Mouse (Mus musculus): ENCODE data around the gene Cdk14.

Cdk14 gene

DNA sequence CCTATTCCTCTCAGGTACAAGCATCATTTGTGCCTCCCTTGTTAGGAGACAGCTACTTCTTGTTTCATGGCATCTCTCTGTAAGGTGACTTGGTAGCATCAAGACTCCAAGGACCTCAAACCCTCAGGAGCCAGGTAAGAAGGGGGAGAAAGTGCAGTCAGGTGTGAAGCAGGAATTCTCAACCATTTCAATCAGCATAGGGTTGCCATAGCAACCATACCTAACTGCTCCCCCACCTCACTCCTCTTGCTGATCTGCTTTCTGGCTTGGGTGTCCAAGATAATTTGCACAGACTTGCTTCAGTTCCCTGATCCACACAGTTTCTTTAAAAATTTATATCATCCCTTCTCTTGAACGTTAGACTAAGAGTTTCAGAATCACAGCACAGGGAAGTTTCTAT is 595.9 kb downstream of the Cdk14 start:
- DNase-seq, result no peak

DNA sequence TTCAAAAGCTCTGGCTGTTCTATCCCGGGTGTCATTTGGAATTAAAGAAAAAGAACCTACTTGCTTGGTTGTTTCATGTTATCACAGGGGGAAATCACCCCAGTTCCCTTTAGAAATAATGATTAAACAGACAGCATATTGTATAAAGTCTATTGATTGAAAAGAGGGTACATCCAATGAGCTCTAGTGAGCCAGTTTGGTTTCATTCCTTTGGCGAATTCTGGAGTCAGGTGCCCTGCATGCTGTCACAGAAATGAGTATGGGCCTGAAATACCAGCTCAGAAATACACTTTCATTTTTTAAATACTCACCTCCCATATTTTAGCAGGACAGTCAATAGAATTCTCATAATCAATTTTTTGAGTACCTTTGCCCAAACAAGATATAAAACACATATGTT is 598.1 kb downstream of the Cdk14 start:
- DNase-seq, result no peak

DNA sequence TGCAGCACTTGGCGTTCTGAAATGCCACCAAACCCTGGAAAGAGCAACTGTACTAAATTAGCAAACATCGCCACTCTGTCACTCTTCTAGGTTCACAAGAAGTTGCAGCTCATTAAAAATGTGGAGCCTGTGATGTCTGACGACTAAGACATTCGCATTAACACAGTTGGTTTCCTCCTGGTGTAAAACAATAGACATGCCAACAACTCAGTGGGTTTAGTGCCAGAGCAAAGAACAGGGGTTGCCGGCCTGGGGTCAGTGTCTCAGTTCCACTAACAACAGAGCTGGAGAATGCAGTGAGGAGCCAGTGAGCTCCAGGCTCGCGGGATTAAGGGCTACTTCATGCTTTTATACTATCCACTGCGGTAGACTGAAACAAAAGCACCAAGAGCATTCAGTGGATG is 598.7 kb downstream of the Cdk14 start:
- DNase-seq, result no peak

DNA sequence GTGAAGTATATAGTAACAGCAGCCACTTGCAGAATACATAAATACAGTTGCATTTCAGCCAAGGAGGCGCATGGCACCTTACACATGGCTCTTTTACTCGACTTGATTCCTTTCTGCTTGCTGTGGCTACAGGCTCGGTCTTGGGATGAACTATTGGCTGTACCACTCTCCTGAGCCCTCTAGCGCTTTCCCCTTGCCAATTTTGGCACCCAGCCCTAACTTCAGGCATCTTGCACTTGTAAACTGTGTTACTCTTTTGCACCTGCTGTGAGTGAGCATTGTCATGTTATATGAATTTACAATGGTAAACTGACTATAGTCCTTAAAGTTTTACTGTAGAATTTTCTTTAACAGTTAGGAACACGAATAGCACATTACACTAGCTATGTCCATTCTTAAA is 603.1 kb downstream of the Cdk14 start:
- DNase-seq, result no peak

DNA sequence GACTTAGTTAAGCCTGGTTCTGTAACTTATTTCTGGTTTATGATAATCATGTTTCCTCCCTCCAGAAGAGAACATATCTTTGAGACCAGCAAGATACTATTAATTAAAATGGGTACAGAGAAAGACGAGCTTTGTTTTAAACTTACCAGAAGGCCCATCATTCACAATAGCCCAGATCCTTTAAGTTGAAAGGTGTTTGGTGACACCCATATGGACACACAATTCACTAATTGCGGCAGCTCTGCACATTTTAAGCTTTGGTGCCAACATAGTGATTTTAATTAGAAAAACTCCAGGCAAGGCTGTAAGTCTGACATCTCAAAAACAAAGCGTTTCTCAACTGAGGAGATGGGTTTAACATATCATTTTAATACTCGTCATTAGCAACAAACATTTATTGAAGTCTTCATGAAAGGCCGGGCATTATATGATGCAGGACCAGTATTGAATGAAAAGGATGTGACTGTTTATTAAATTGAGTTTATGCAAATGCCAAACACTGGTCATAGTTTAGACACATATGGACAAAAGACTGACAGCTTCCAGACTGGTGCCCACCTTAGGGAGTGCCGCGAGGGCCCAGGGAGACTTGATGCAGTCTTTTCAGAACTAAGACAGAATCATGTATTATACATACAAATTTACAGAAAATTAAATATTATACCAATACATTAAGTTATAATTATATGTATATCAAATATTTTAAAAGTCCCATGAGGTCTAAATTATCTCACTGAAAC is 605.5 kb downstream of the Cdk14 start:
- no peak for DNase-seq

DNA sequence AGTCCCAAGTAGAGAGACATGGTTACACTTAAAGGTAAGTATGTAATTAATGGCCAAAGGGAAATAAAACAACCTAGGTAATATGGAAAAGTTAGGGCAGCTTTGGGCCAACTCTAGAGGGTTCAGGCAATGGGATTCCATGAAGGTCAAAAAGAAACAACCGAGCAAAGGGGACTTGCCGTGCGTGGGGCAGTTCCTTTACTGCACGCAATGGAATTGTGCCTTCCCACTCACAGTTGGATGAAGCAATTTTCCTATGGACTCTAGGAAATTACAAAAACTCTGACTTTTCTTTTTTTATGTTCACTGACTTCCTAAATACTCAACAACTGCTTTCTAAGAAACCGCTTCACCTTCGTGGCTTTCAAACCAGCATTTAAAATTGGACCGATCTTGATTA is 606.8 kb downstream of the Cdk14 start:
- no peak for DNase-seq

DNA sequence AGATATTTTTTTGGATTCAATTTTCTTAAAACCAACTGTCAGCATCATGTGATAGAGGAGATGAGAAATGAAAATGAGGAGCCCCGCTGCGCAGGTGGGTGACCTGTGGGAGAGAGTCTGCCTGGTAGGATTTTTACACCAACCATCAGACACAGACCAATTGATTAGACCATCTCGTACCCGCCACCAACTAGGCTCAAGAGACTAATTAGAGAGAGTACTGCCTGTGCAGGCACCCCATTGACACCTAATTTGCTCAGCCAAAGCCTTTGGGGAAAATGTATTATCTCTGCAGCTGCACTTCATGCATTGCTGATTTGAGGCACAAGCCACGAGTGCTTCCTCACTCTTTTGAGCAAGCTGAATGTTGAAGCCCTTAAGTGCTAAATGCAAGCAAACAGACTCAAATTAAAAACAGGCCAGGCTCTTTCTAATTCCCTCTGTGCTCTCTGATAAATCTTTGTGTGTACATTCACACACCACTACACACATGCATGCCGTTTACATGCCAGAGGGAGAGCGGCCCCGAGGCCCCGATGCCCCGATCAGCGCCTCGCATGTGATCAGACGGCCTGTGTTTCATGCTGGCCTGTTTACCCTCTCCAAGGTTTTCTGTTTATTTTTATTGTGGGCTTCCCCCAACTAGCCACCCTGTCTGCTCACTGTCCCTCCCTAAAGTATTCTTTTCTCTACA is 607.9 kb downstream of the Cdk14 start:
- DNase-seq, result peak; percentile 23

DNA sequence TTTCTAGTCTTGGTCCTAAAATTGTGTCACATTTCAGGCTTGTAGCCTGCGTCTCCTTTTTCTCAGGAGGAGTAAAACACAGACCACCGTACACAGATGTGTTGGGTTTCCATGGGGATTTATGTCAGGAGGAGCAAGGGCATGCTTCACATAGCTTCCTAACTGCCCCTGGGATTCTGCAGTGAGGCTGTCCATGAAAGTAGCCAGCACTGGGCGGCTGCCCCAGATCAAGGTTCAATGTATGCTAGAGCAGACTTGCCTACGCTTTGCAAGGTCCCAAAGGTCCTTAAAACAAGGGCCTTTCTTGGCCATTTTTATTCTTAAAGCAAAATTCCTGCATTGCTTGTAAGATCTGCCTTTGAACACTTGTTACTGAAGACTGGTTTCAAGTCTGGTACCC is 614.9 kb downstream of the Cdk14 start:
- DNase-seq, result no peak

DNA sequence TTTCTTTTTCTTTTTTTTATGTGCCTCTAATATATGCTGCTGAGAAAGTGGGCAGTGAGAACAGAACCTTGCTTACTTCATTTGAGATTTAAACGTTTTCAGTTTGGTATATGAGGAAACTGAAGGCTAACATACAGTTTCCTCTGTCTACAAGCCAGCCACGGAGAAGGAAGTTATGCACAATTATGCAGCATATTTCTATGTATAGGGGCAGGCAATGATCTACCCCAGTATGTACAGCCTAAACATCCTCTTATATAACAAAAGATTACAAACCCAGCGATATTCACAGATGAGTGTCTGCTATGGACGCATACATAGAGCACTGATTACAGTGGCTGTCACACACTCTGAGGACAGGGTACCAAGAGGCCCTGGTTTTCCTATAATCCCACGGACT is 616.4 kb downstream of the Cdk14 start:
- no peak for DNase-seq

DNA sequence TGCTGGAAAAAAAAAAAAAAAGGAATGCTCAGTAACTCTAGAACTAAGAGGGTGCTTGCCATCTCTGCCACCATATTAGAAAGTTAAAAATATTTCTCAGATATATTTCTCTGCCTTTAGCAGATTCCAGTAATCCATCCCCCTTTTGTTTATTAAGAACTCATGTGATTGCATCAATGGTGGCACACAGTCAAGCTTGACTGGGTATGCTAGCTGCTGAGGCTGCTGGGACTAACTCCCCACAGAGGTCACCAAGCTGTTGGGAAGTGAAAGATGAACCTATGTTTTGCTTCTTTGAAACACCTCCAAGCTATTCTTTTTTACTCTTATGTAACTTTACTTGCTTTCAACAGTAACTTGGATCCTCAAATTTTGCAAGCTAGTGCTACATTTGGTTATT is 618.1 kb downstream of the Cdk14 start:
- no peak for DNase-seq

DNA sequence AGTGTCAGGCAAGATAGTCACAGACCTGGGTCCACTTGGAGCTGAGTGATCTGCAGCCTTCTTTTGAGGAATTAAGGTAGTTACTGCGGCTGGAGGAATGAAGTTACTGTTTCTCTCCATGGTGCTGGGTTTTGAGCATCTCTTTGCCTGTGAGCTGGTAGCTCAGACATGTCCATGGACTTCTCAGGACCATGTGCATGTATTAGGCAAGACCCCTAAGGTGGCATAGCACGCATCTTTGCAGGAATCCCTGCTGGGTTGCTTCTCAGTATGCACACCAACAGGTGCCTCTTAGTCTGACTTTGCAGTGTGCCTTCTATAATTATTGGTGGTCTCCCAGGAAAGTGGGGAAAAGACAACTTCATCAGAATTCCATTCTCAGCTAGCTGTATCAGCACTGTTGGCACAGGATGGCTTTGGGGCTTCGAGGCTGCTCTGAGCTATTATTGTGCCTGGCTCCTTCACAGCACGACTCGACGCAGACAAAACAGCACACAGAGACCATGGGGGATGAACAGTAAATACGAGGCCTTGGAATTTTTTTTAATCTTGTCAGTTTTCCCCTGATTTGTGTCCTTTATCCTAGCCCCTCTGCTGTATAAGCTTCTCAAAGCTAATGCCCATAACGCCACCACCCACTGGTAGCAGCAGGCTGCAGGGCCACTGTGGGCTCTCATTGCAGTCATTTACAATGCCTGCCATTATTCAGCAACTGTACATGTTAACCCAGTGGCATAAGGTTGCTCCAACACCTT is 618.8 kb downstream of the Cdk14 start:
- DNase-seq, result no peak

DNA sequence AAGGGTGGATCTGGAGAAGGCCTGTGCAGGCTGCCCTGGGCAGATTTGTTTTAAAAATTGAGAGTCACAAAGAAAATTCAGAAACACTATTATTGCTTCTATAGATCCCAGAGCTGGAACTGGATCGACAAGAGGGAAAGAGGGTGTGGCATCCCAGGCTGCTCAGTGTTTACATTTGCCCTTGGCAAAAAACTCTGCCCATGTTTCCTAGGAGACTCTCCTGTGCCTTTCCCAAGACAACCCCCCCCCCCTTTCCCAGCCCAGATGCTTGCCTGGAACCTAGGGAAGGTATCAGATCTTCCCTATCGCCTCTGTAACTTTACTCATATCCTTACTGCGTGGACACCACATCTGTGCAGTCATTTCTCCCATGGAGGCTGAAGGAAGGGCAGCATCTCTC is 628.9 kb downstream of the Cdk14 start:
- no peak for DNase-seq

DNA sequence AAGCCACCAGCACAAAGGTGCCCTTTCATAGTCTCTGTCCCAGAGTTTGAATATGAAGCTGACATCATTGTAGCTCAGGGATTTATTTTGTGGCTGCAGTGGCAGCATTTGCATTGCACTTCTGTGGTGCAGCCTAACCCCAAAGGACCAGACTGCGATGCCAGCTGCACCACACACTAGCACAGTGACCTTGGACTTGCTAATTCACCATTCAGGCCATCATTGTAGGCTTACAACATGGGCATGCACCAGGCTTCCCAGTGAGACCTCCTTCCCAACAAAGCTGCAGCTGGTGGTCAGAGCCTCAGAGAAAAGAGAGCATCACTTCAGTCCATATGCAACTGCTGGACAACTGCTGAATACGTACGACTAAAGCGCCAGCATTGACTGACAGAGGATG is 629.8 kb downstream of the Cdk14 start:
- DNase-seq, result no peak

DNA sequence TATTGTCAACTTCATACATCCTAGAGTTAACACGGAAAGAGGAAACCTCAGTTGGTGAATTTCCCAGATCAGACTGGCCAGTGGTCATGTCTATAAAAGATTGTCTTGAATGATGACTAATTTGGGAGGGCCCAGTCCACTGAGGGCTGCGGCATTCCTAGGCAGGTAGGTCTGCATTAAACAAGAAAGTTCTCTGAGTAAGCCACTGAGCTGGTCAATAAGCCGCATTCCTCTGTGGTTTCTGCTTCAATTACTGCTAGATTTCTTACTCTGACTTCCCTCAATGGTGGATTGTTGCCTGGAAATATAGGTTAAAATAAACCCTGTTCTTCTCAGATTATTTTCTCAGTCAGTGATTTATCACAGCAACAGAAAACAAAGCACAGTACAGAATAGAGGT is 631.6 kb downstream of the Cdk14 start:
- DNase-seq, result no peak

DNA sequence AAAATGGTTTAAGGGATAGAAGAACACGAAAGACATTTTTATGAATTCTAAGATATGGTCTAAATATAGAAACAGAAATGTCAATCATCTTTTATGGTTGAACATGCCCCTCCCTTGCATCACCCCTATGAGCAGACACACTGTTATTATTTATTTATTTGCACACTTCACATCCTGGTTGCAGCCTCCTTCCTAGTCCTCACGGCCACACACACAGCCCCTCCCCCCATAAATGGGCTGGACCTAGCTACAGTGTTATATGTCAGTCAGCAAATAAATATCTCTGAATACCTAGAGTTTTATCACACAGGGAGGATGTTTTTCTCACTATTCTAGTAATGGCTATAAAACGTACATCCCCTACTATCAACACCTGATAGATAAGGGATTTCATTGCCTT is 633.3 kb downstream of the Cdk14 start:
- no peak for DNase-seq

DNA sequence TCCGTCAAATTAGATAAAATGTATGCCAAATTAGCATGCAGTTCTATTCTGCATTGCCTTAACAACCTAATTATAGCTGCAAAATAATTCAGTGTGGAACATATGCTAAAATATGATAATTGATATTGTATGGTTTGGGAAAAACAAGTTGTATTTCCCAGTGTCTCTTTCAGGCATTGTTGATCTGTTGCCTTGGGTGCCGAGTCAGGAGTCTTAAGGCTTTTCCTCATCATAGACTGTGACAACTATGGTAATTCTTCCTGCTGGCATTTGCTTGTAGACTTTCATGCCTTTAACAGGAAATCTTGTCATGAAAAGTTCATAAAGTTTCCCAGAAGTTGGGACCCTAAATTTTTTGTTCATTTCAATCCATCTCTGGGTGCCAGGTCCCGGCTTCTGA is 641.8 kb downstream of the Cdk14 start:
- DNase-seq, result no peak

DNA sequence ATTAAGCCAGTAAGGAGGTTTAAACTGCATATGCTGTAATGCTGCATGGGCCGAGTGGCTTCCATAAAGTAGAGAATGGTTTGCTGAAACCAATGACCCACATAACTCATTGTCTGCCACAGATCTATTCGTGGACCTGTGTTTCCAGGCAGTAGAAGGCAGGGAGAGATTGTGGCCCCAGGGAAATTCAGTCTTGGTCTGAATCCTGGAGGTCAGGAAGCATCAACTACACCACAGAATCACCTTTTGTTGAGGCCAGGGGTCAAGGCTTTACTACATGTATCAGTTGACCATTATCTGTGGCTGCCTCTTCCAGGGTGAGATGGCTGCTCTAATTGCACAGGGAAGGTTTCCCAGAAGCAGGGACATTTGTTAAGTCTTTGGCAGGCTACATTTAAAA is 643.6 kb downstream of the Cdk14 start:
- DNase-seq, result no peak

DNA sequence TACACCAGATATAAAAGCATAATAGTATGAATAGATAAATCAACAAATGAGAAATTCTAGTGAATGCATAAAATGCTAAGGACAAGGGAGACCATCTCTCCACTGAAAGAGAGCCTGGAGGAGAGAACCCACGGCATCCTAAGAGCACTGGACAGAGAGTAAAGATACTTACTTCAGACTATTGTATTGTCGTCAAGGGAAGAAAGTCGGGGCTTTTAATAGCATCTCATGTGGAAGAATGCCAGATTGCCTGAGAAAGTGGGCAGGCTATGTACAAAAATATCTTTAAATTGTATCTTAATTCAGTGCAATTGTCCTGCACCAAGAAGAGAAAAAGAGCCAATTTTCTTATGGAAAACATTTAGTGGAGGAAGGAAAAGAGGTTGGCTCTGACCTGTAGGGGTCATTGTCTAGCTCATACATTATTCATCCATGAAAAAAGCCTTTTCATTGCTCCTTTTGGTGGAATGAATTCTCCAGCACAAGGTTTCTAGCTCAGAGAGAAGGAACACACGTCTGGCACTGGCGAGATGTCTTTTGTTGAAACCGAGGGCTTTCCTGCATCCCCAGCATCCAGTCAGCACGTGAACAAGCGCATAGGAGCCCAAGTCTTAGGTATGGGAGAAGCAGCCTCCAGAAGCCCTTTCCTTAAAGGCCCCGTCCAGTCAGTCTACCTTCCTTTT is 646.9 kb downstream of the Cdk14 start:
- DNase-seq, result no peak

DNA sequence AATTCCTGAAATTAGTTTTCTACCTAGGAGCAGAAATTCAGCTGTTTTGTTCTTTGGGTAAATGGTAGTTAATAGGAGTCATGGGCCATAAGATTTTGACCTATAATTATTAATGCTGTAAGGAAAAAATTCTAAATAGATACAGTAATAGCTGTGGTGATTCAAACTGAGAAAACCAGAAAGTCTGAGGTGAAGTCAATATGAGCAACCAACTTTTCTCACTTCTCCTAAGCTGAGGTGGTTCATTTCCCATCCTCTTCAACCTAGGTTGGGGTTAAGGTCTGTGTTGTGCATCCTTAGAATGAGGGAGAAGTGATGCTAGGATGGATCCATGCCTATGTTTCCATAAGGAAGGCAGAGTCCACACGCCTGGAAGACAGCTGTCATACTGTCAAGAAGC is 649.5 kb downstream of the Cdk14 start:
- DNase-seq, result no peak

DNA sequence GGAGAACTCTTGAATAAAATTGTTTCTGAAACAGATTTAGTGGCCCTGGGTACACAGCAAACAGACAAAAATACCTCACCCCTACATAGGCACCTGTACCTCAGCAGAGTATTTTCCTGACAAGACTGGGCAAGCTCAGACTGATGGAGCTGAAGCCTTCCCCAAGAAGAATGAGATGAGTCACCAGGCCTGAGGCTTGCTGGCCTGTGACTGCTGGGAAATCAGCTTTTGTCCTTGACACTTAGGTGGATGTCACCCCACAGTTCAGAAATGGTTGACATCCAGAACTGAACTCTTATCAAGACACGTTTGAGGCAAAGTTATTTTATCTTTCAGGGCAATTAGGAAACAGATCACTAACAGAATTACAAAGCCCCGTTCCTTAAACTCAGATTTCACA is 652.2 kb downstream of the Cdk14 start:
- no peak for DNase-seq

DNA sequence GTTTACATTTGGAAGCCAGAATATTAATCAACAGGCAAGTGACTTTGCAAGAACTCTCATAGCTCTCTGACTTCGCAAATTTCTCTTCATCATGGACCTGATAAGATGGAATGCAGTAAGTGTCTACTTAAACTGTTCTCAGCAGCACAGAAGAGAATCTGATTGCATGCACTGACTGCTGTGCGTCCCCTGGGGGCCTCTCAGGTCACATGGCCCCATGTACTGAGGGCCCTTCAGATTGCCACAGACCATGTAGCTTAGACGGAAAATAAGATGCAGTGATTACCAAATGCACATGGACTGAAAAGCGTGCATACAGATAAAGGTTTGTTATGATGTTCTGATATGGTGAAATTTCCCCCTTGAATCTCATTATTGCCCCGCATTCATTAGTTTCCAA is 653.4 kb downstream of the Cdk14 start:
- DNase-seq, result no peak

DNA sequence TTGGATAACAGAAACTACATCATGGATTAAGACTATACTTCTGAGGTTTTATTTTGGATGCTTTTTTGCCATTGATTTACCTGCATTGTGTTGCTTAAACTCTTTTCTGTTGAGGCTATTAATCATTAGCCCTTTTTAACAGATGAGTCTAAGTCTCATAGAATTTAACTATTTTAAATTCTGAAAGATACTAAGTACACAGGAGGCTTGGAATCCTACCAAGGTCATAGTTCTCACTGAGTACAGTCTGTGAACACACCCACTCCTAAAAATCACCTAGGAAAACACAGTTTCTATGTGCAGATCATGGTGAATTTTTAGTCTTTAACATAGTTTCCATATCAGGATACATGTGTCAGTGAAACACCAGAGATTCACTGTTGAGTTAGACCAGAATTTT is 658.2 kb downstream of the Cdk14 start:
- no peak for DNase-seq

DNA sequence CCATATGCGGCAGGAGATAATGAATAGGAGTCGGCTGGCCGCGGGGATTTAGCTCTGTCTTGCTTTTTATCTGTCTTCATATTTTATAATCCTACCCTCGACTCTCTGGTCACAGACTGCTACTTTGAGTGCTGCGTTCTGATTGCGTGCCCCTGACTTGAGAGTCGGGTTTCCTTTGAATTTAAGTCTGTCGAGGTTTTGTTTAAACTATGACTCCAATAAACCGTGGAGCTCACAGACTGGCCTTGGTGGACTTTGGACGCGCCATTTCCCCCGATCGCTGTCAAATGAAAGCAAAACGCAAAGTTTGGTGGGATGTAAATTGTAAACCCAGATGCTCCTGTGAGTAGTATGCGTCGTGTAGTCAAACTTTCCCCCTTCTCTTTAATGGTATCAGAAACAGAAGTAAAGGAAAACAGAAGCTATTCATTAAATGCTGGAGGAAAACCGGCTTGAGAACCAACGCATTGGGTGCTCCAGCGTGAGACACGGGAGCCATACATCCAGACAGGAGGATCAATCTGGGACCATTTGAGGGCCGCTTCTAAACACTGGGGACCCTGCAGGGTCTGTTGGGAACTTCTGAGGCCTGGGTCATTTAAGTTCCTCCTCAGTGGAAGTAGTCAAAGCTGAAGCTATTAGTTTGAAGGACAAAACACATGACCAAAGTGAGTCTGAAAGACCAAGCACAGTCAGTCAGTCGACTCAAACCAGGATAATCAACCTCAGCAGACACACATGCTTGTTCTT is 661.6 kb downstream of the Cdk14 start:
- no peak for DNase-seq

Measured in cerebellum, adult 9-11 months (tissue).